In genomic region chr7:96796788-96797485, GRCm38 (mm10) we compare ENCODE assay signal across 8 mouse cellular contexts.
DNase-seq lines count a peak whose midpoint lies in the region; ATAC-seq and TF ChIP-seq lines count a peak whose summit lies in the region.

No protein-coding gene starts in this region.

- H3K9ac ChIP-seq in hindbrain, embryonic 16.5 days (ENCODE audit: low read depth, low read length) = peak overlapping the region; percentile 36; the same call in 1 of the 2 replicates

- H3K36me3 ChIP-seq in forebrain, embryonic 10.5 days (replicated peaks) = peaks cover 26% of the 10 kb centered on the region
- H3K36me3 ChIP-seq in hindbrain, embryonic 16.5 days (ENCODE audit: control insufficient read depth, insufficient read depth, low read length) = no peaks in the 10 kb centered on the region

- H3K27me3 ChIP-seq in forebrain, embryonic 10.5 days (ENCODE audit: poor library complexity, severe bottlenecking) = peaks cover 63% of the 10 kb centered on the region
- H3K27me3 ChIP-seq in hindbrain, embryonic 16.5 days (replicated peaks; ENCODE audit: control insufficient read depth, insufficient read depth, low read length) = peaks cover 2% of the 10 kb centered on the region; the same call in 1 of the 2 replicates

- peaks cover 59% of the 10 kb centered on the region for H3K4me1 ChIP-seq in forebrain, embryonic 10.5 days
- H3K4me1 ChIP-seq in hindbrain, embryonic 16.5 days (ENCODE audit: control insufficient read depth, insufficient read depth, low read depth, low read length) = peaks cover 25% of the 10 kb centered on the region

- H3K27ac ChIP-seq in forebrain, embryonic 10.5 days = peak overlapping the region; percentile 85
- H3K27ac ChIP-seq in hindbrain, embryonic 16.5 days (ENCODE audit: low read depth, low read length) = peak overlapping the region; percentile 77
- H3K27ac ChIP-seq in left cerebral cortex, adult 2 months = peak overlapping the region; percentile 80

- 39% methylated on average over 20 of the region's 20 CpGs for WGBS in forebrain, embryonic 10.5 days
- WGBS in hindbrain, embryonic 16.5 days = 14% methylated on average over 20 of the region's 20 CpGs

- peak; percentile 90 for ATAC-seq in hindbrain, embryonic 16.5 days

- TF ChIP-seq CTCF in left cerebral cortex, adult 2 months (IDR thresholded peaks at IDR 0.05) = no peak

- intact Hi-C loops in left cerebral cortex, adult 2 months (cut with DNase I) = loop anchor here (2.0 kb wide), 1 partner anchor 42 kb away; no protein-coding TSS in a partner anchor

- H3K4me2 ChIP-seq in hindbrain, embryonic 16.5 days (ENCODE audit: low read length) = peak overlapping the region; percentile 44

- peak; percentile 51 for DNase-seq in MN1 (ENCODE audit: low spot score)
- DNase-seq in adrenal gland, postnatal 10 days = peak; percentile 66
- peak; percentile 53 for DNase-seq in forebrain, embryonic 10.5 days (ENCODE audit: extremely low spot score, low spot score)
- peak; percentile 37 to 60 for DNase-seq in left cerebral cortex, adult 2 months (ENCODE audit: extremely low spot score in 1 of 2, low spot score in 2 of 2)
- peak; percentile 84 for DNase-seq in ovary, adult 18-20 months (ENCODE audit: low spot score)
- DNase-seq in spleen, postnatal 36 days (ENCODE audit: low spot score in 2 of 2) = no peak
- DNase-seq in spleen, adult 12 weeks (ENCODE audit: low spot score) = no peak

- no peaks in the 10 kb centered on the region for H3K9me3 ChIP-seq in forebrain, embryonic 10.5 days
- no peaks in the 10 kb centered on the region for H3K9me3 ChIP-seq in hindbrain, embryonic 16.5 days (ENCODE audit: control insufficient read depth, low read length)

- H3K4me3 ChIP-seq in forebrain, embryonic 10.5 days = peak overlapping the region; percentile 27; the same call in 1 of the 2 replicates
- 0 out of 2 replicates have a peak overlapping the region, but pooled peaks have one; percentile 7 for H3K4me3 ChIP-seq in hindbrain, embryonic 16.5 days (ENCODE audit: low read length)
- H3K4me3 ChIP-seq in left cerebral cortex, adult 2 months = no peak overlapping the region

Comparison
In these comparisons a context has a peak if more than half of its experiments do, and no peak if none do; other contexts are left out.
1. DNase-seq: peak in MN1 (single experiment), adrenal gland, postnatal 10 days (single experiment), forebrain, embryonic 10.5 days (single experiment), left cerebral cortex, adult 2 months (2 of 2) and ovary, adult 18-20 months (single experiment); none in spleen, postnatal 36 days (0 of 2) and spleen, adult 12 weeks (single experiment).
2. Peak in every context shown above with its lines, with median percentiles within 50 percentile points of each other: H3K27ac ChIP-seq.